Mouse (Mus musculus) brain, embryonic 14.5 days (tissue): ENCODE results near the gene Dapk2. TPM values are rescaled to one million over a fixed set of nuclear protein-coding genes. Genes with fewer than 3 reads are reported as not detected.

Experiments
- DNase-seq: peaks from one replicate; pipeline ENCODE4 v3.0.0-alpha.2; 2011; ENCODE audit warnings: low read depth
- CTCF ChIP-seq: fragments of 200-500 bp; IDR thresholded peaks from 2 replicates; pipeline ENCODE4 v1.5.1; 2012; ENCODE audit warnings: inconsistent platforms, mild to moderate bottlenecking, moderate library complexity, borderline replicate concordance; ENCODE audit not compliant: insufficient read depth, insufficient read length; ENCODE audit errors: extremely low read depth
- POLR2A ChIP-seq: fragments of 200-500 bp; IDR thresholded peaks from 2 replicates; pipeline ENCODE4 v1.6.1; 2012; ENCODE audit warnings: mild to moderate bottlenecking, inconsistent platforms, borderline replicate concordance; ENCODE audit not compliant: poor library complexity, insufficient read depth, insufficient read length, severe bottlenecking; ENCODE audit errors: extremely low read depth
- polyA plus RNA-seq: library from polyadenylated mRNA; depleted of rRNA; stranded (reverse); fragments of >200 nt; gene quantifications from 2 replicates; pipeline ENCODE4 v1.2.3, GENCODE M21; 2012; rRNA removed

Gene Dapk2
- polyA plus RNA-seq, 1 experiment: 1.1 TPM

DNA sequence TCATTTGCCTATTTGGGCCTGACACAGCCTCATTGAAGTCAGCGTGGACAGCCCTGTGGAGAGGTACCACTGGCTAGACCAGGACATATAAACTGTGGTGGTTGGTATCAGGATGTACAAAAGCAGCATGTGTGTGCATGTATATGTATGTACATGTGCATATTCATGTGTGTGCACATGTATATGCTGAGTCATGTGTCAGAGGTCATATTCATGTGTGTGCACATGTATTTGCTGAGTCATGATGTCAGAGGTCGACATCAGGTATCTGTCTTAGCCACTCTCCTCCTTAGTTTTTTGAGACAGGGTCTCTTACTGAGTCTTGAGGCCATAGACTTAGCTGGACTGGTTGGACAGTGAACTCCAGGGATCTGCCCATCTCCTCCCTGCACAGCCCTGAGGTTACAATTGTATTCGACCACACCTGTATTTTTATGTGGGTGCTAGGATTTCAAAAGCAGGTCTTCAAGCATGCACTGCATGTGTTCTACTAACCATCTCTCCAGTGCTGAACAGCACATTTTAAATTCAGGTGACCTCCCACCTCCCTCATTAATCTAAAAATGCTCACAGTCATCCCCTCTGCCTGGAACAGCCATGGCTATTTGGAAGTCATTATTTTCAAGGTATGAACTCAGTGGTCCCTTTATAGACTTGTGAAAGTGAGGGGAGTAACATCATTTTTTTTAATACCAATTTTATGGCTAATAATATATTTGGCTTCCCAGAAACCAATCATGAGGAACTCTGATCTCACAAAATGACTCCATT is 146.5 kb downstream of the Dapk2 start:
- TF ChIP-seq CTCF (no peak), POLR2A (no peak)
- no peak for DNase-seq

- peak; percentile 71 for DNase-seq
- TF ChIP-seq CTCF: no peak
- no peak for TF ChIP-seq POLR2A
These were observed 147.4 kb downstream of the Dapk2 start for GRCm38 (mm10) chr9:66305121-66306112.

GRCm38 (mm10) chr9:66306414-66306813 is 148.4 kb downstream of the Dapk2 start:
- DNase-seq: no peak

GRCm38 (mm10) chr9:66307341-66307740 is 149.3 kb downstream of the Dapk2 start:
- no peak for TF ChIP-seq POLR2A
- no peak for TF ChIP-seq CTCF
- no peak for DNase-seq

More at GRCm38 (mm10) chr9:66306414-66306813, 148.4 kb downstream of the Dapk2 start:
- TF ChIP-seq POLR2A (no peak), CTCF (no peak)

GRCm38 (mm10) chr9:66308741-66309140 is 150.7 kb downstream of the Dapk2 start:
- TF ChIP-seq CTCF (no peak), POLR2A (no peak)
- DNase-seq: no peak

DNA sequence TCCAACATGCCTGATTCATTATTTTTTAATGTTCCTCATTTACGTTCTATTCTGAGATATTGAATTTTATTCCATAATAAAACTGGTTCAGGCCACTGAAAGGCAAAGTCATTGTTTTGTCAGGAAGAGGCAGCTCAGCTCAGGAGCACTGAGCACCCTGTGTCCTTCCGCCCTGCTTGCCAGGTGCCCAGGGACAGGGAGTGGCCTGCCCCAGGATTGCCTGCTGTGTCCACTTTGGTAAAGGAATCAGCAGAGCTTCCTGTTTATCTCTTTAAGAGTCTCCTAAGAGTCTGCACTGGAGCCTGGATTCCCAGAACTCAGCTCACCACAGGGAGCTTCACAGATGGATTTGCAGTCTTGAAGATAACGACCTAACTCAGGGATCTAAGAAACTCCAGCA is 153.4 kb downstream of the Dapk2 start:
- no peak for DNase-seq
- TF ChIP-seq CTCF: no peak
- no peak for TF ChIP-seq POLR2A

DNA sequence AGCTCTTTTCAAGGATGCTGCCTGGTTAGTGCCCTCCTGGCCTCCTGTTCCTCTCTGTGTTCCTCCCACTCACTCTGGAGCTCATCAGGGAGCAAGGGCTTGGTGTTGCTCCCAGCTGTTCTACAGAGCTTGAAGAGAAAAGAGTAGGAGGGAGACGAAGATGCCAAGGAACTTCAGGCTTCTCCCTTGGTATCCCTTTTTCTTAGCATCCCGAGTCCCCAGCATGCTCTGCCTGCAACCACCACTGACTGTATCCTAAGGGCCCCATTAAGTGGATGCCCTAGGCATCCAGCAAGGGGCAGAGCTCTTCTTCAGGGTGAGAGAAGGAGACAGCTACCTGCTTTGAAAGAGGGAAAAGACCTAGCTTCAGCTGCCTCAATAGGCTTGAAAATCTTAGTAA is 158.6 kb downstream of the Dapk2 start:
- no peak for TF ChIP-seq CTCF
- no peak for DNase-seq

Other genes with a start within 250 kb of the Dapk2 start
- 16.3 and 24.1 TPM in 2 replicates for gene Trip4, start 249.4 kb upstream of the Dapk2 start, polyA plus RNA-seq
- gene Csnk1g1, start 249.3 kb upstream of the Dapk2 start, polyA plus RNA-seq: 17.3 and 26.9 TPM in 2 replicates
- gene Ppib, start 98.0 kb upstream of the Dapk2 start, polyA plus RNA-seq: 342 and 348 TPM in 2 replicates
- gene Snx22, start 88.5 kb upstream of the Dapk2 start, polyA plus RNA-seq: 6.2 and 6.8 TPM in 2 replicates
- 75.6 and 101 TPM in 2 replicates for gene Snx1, start 31.6 kb upstream of the Dapk2 start, polyA plus RNA-seq
- 35.8 and 36.3 TPM in 2 replicates for gene Ciao2a, start 31.6 kb upstream of the Dapk2 start, polyA plus RNA-seq
- gene Herc1, start 192.2 kb downstream of the Dapk2 start, polyA plus RNA-seq: 54.5 and 66.5 TPM in 2 replicates